18 mouse cellular contexts compared by ENCODE assay signal in the genomic region with DNA sequence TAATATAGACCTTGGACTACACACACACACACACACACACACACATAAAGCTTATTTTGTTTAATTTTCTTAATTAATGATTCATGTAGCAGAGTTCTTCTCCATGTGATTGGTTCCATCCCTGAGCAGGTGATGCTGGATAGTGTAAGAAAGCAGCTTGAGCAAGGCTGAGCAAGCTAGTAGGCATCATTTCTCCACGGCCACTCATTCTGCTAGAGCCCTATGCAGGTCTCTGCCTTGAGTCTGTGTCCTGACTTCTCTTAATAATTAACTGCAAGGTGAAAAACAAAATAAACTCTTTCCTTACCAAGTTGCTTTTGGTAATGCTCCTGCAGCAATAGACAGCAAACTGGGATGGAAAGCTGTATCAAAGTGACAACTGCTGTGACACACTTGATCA.
"Had no signal": no experiment of that assay in that cellular context is flagged by ENCODE, and none has a peak within 500 bp of the region (broad histone marks: within the 10 kb centered on the region; RNA-seq: fewer than 3 reads in every experiment).

No protein-coding gene starts in this region.

- H3K4me2 ChIP-seq: lung, embryonic 14.5 days; midbrain, embryonic 12.5 days; neural tube, embryonic 13.5 days; neural tube, embryonic 15.5 days had no signal

- H3K4me3 ChIP-seq: midbrain, embryonic 10.5 days; midbrain, embryonic 12.5 days; myocyte; neural tube, embryonic 13.5 days; neural tube, embryonic 15.5 days had no signal

- H3K9me3 ChIP-seq: midbrain, embryonic 10.5 days; midbrain, embryonic 12.5 days; neural tube, embryonic 13.5 days; neural tube, embryonic 15.5 days had no signal

- ATAC-seq: midbrain, embryonic 16.5 days had no signal

- H3K27me3 ChIP-seq: midbrain, embryonic 12.5 days; neural tube, embryonic 13.5 days; neural tube, embryonic 15.5 days had no signal

- DNase-seq: lung, embryonic 14.5 days; lung, postnatal 10 days; lung, postnatal 4 days; midbrain, embryonic 14.5 days; retina, postnatal 1 day; right cerebral cortex, adult 18-20 months; right cerebral cortex, postnatal 25 days; right cerebral cortex, postnatal 4 days; spleen, adult 18-20 months; thymus, adult 18-20 months; thymus, postnatal 14 days; thymus, postnatal 36 days had no signal

- H3K4me1 ChIP-seq: midbrain, embryonic 10.5 days; midbrain, embryonic 12.5 days; neural tube, embryonic 13.5 days; neural tube, embryonic 15.5 days had no signal

- H3K9ac ChIP-seq: lung, embryonic 14.5 days; midbrain, embryonic 12.5 days; neural tube, embryonic 13.5 days; neural tube, embryonic 15.5 days had no signal

- H3K36me3 ChIP-seq: midbrain, embryonic 10.5 days; midbrain, embryonic 12.5 days; neural tube, embryonic 13.5 days; neural tube, embryonic 15.5 days had no signal

- H3K27ac ChIP-seq: midbrain, embryonic 10.5 days; midbrain, embryonic 12.5 days; neural tube, embryonic 13.5 days; neural tube, embryonic 15.5 days had no signal
